Mouse (Mus musculus) liver, embryonic 14.5 days (tissue): ENCODE results near the gene Tango6.

Source experiments
- CTCF ChIP-seq: IDR thresholded peaks from 2 replicates; pipeline ENCODE4 v1.5.1; 2016; ENCODE audit warnings: antibody characterized with exemption, low read depth, control low read depth
- EP300 ChIP-seq: IDR thresholded peaks from 2 replicates; pipeline ENCODE4 v1.6.1; 2016; ENCODE audit warnings: antibody characterized with exemption, low read depth

DNA sequence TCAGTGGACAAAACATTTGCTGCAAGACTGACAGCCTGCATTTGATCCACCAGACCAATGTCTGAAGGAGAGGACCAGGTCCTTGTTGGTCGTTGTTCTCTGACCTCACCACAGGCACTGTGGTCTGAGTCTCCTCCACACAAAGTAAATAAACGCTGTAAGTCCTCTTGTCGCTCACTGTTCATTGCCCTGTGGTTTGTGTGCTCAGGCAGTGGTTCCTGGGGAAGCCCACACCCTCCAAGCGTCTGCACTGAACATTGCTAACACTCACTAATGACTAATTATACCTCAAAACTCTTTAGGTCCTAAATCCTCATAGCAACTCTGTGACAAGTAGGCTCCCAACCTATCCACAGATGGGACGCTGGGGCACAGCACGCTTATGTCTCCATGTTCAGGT, 153.7 kb downstream of the Tango6 start:
- TF ChIP-seq CTCF (no peak), EP300 (no peak)
